Comparison of ENCODE assay signal across 7 mouse cellular contexts in genomic region chr16:32002509-32003477, GRCm38 (mm10). TPM values are rescaled to one million over a fixed set of nuclear protein-coding genes. Genes with fewer than 3 reads are reported as not detected.
DNase-seq lines count a peak whose midpoint lies in the region; ATAC-seq and TF ChIP-seq lines count a peak whose summit lies in the region.

Gene Senp5 (minus strand): TSS chr16:32003287.

- peak within 1 kb of the TSS; percentile 96 for H3K4me3 ChIP-seq in embryonic facial prominence, embryonic 10.5 days
- H3K4me3 ChIP-seq in intestine, postnatal 0 days (ENCODE audit: low read depth, low read length), result peak within 1 kb of the TSS; percentile 96
- peak within 1 kb of the TSS; percentile 81 for H3K4me3 ChIP-seq in midbrain, embryonic 12.5 days
- H3K4me3 ChIP-seq in small intestine, adult 2 months (ENCODE audit: low read depth, low read length), result peak within 1 kb of the TSS; percentile 79

- H3K9me3 ChIP-seq in embryonic facial prominence, embryonic 10.5 days, result no peaks in the 10 kb centered on the region
- no peaks in the 10 kb centered on the region for H3K9me3 ChIP-seq in intestine, postnatal 0 days (ENCODE audit: control insufficient read depth)
- H3K9me3 ChIP-seq in midbrain, embryonic 12.5 days, result no peaks in the 10 kb centered on the region

- DNase-seq in adrenal gland, postnatal 10 days, result peak; percentile 95
- DNase-seq in embryonic facial prominence, embryonic 10.5 days (ENCODE audit: low spot score), result peak; percentile 91
- peak; percentile 61 for DNase-seq in gonadal fat pad, adult 2 months (ENCODE audit: low read depth)
- DNase-seq in left cerebral cortex, postnatal 4 days, result peak; percentile 90

- H3K4me1 ChIP-seq in embryonic facial prominence, embryonic 10.5 days, result peaks cover 21% of the 10 kb centered on the region
- peaks cover 10% of the 10 kb centered on the region for H3K4me1 ChIP-seq in intestine, postnatal 0 days (replicated peaks; ENCODE audit: control insufficient read depth, insufficient read depth, low read length)
- H3K4me1 ChIP-seq in midbrain, embryonic 12.5 days, result peaks cover 20% of the 10 kb centered on the region
- H3K4me1 ChIP-seq in small intestine, adult 2 months (ENCODE audit: control insufficient read depth, insufficient read depth, insufficient read length, low read length), result peaks cover 2% of the 10 kb centered on the region; the same call in 1 of the 2 replicates

- intact Hi-C loops in left cerebral cortex, postnatal 4 days (cut with DNase I), result no loop called here

- H3K36me3 ChIP-seq in embryonic facial prominence, embryonic 10.5 days (replicated peaks), result peaks cover 23% of the 10 kb centered on the region
- no peaks in the 10 kb centered on the region; the same call in 1 of the 2 replicates for H3K36me3 ChIP-seq in intestine, postnatal 0 days (ENCODE audit: control insufficient read depth, insufficient read depth)
- H3K36me3 ChIP-seq in midbrain, embryonic 12.5 days, result peaks cover 3% of the 10 kb centered on the region; the same call in 1 of the 2 replicates
- H3K36me3 ChIP-seq in small intestine, adult 2 months (ENCODE audit: control insufficient read depth, insufficient read depth, low read length), result no peaks in the 10 kb centered on the region

- peak within 1 kb of the TSS; percentile 88 for H3K4me2 ChIP-seq in intestine, postnatal 0 days (replicated peaks; ENCODE audit: low read depth)
- H3K4me2 ChIP-seq in midbrain, embryonic 12.5 days (replicated peaks), result peak within 1 kb of the TSS; percentile 91

- ATAC-seq in intestine, postnatal 0 days, result peak; percentile 96
- peak; percentile 97 for ATAC-seq in midbrain, embryonic 12.5 days (ENCODE audit: low FRiP score, low read depth)

- peak; percentile 86 for TF ChIP-seq POLR2A in small intestine, adult 2 months (IDR thresholded peaks at IDR 0.05; ENCODE audit: low read depth, low read length)

- H3K27me3 ChIP-seq in embryonic facial prominence, embryonic 10.5 days (replicated peaks; ENCODE audit: low read depth, poor library complexity, severe bottlenecking), result no peaks in the 10 kb centered on the region
- H3K27me3 ChIP-seq in intestine, postnatal 0 days (replicated peaks; ENCODE audit: control insufficient read depth, insufficient read depth, low read length), result no peaks in the 10 kb centered on the region
- no peaks in the 10 kb centered on the region for H3K27me3 ChIP-seq in midbrain, embryonic 12.5 days
- no peaks in the 10 kb centered on the region for H3K27me3 ChIP-seq in small intestine, adult 2 months (ENCODE audit: control insufficient read depth, insufficient read depth, low read length)

- WGBS in embryonic facial prominence, embryonic 10.5 days, result 2% methylated on average over 66 of the region's 66 CpGs
- WGBS in intestine, postnatal 0 days, result under 1% methylated on average over 65 of the region's 66 CpGs
- 1% methylated on average over 66 of the region's 66 CpGs for WGBS in midbrain, embryonic 12.5 days
- WGBS in small intestine, adult 2 months, result under 1% methylated on average over 66 of the region's 66 CpGs

- peak within 1 kb of the TSS; percentile 94 for H3K9ac ChIP-seq in intestine, postnatal 0 days (ENCODE audit: low read depth, low read length)
- H3K9ac ChIP-seq in midbrain, embryonic 12.5 days (replicated peaks), result peak within 1 kb of the TSS; percentile 92

- peak within 1 kb of the TSS; percentile 90 for H3K27ac ChIP-seq in embryonic facial prominence, embryonic 10.5 days (replicated peaks)
- peak within 1 kb of the TSS; percentile 89 for H3K27ac ChIP-seq in intestine, postnatal 0 days (ENCODE audit: low read depth, low read length)
- peak within 1 kb of the TSS; percentile 72 for H3K27ac ChIP-seq in midbrain, embryonic 12.5 days (replicated peaks)
- H3K27ac ChIP-seq in small intestine, adult 2 months (ENCODE audit: insufficient read depth, low read depth, low read length), result peak within 1 kb of the TSS; percentile 56

- peak; percentile 54 for TF ChIP-seq CTCF in intestine, postnatal 0 days (IDR thresholded peaks at IDR 0.05; ENCODE audit: low read depth)
- TF ChIP-seq CTCF in small intestine, adult 2 months (IDR thresholded peaks at IDR 0.05; ENCODE audit: extremely low read depth, insufficient read length, insufficient replicate concordance, low read depth, low read length), result 0 out of 2 replicates have a peak, but pooled peaks have one; percentile 5

RNA-seq across cellular contexts. Expression of gene Senp5, which starts in this region (rescaled TPM):
- total RNA-seq in adrenal gland, postnatal 10 days (2021), result 10 to 100 TPM; 22.0 to 22.8 TPM
- polyA plus RNA-seq in embryonic facial prominence, embryonic 10.5 days (2016; fragmentation: Nextera tagmentation; extraction: Ambion mirVana), result 21.5 and 21.8 TPM in 2 replicates
- polyA plus RNA-seq in gonadal fat pad, adult 2 months (2012; rRNA removed), result 8.4 and 8.6 TPM in 2 replicates
- 5.0 and 5.2 TPM in 2 replicates for polyA plus RNA-seq in intestine, postnatal 0 days (2015; fragmentation: Nextera tagmentation; extraction: Ambion mirVana)
- 10 to 100 TPM; 41.8 to 43.2 TPM for total RNA-seq in left cerebral cortex, postnatal 4 days (2021)
- 25.7 and 26.0 TPM in 2 replicates for polyA plus RNA-seq in midbrain, embryonic 12.5 days (2016; fragmentation: Nextera tagmentation; extraction: Ambion mirVana)
- polyA plus RNA-seq in small intestine, adult 2 months (2012; rRNA removed), result 1.1 and 2.0 TPM in 2 replicates

Comparison
In these comparisons a context has a peak if more than half of its experiments do, and no peak if none do; other contexts are left out.
1. Peak in every context shown above with its lines: DNase-seq, ATAC-seq, H3K4me3 ChIP-seq and H3K27ac ChIP-seq.